23 mouse cellular contexts compared by ENCODE assay signal in genomic region chr11:102046607-102047006, GRCm38 (mm10). TPM values are rescaled to one million over a fixed set of nuclear protein-coding genes. Genes with fewer than 3 reads are reported as not detected.
"Had no signal": no experiment of that assay in that cellular context is flagged by ENCODE, and none has a peak within 500 bp of the region (broad histone marks: within the 10 kb centered on the region; RNA-seq: fewer than 3 reads in every experiment).

No protein-coding gene starts in this region.

- H3K27ac ChIP-seq: midbrain, embryonic 10.5 days; midbrain, embryonic 13.5 days; midbrain, embryonic 15.5 days; neural tube, embryonic 13.5 days; neural tube, embryonic 15.5 days; stomach, embryonic 15.5 days; stomach, postnatal 0 days had no signal

- H3K9me3 ChIP-seq: midbrain, embryonic 15.5 days; neural tube, embryonic 15.5 days; stomach, embryonic 15.5 days had no signal

- H3K36me3 ChIP-seq: midbrain, embryonic 10.5 days; midbrain, embryonic 13.5 days; midbrain, embryonic 15.5 days; neural tube, embryonic 13.5 days; neural tube, embryonic 15.5 days; stomach, embryonic 15.5 days had no signal

- H3K4me2 ChIP-seq: lung, embryonic 14.5 days; midbrain, embryonic 13.5 days; midbrain, embryonic 15.5 days; neural tube, embryonic 13.5 days; neural tube, embryonic 15.5 days; stomach, embryonic 15.5 days had no signal

- H3K27me3 ChIP-seq: midbrain, embryonic 13.5 days; midbrain, embryonic 15.5 days; neural tube, embryonic 13.5 days; neural tube, embryonic 15.5 days; stomach, embryonic 15.5 days had no signal

- H3K9ac ChIP-seq: lung, embryonic 14.5 days; midbrain, embryonic 13.5 days; midbrain, embryonic 15.5 days; neural tube, embryonic 13.5 days; neural tube, embryonic 15.5 days; stomach, embryonic 15.5 days had no signal

- DNase-seq: lung, adult 18-20 months; lung, embryonic 14.5 days; lung, postnatal 10 days; lung, postnatal 4 days; retina, postnatal 1 day; right cerebral cortex, adult 18-20 months; right cerebral cortex, postnatal 25 days; thymus, adult 2 months; thymus, postnatal 25 days; thymus, postnatal 4 days had no signal

- ATAC-seq: midbrain, embryonic 13.5 days; midbrain, embryonic 15.5 days had no signal

- H3K4me1 ChIP-seq: midbrain, embryonic 10.5 days; midbrain, embryonic 13.5 days; midbrain, embryonic 15.5 days; neural tube, embryonic 13.5 days; neural tube, embryonic 15.5 days; stomach, embryonic 15.5 days had no signal

- H3K4me3 ChIP-seq: midbrain, embryonic 10.5 days; midbrain, embryonic 13.5 days; midbrain, embryonic 15.5 days; myocyte; neural tube, embryonic 13.5 days; neural tube, embryonic 15.5 days; stomach, embryonic 15.5 days had no signal

RNA-seq across cellular contexts. Expression of gene Cd300lg, which starts 5.3 kb away (rescaled TPM):
- polyA plus RNA-seq: myocyte had no signal

RNA-seq across cellular contexts. Expression of gene Mpp3, which starts 18.3 kb away (rescaled TPM):
- total RNA-seq: megakaryocyte, adult 5-6 weeks; megakaryocyte-erythroid progenitor cell, adult 5-6 weeks had no signal

RNA-seq across cellular contexts. Expression of gene Ppy, which starts 54.5 kb away (rescaled TPM):
- total RNA-seq: megakaryocyte, adult 5-6 weeks; megakaryocyte-erythroid progenitor cell, adult 5-6 weeks had no signal
- polyA plus RNA-seq: lung, embryonic 14.5 days; lung, embryonic 16.5 days; midbrain, embryonic 10.5 days; midbrain, embryonic 13.5 days; midbrain, embryonic 15.5 days; myocyte; neural tube, embryonic 11.5 days; neural tube, embryonic 13.5 days; testis, adult 2 months had no signal
